Mouse (Mus musculus): ENCODE results near the gene Rgs3.

The Rgs3 gene

DNA sequence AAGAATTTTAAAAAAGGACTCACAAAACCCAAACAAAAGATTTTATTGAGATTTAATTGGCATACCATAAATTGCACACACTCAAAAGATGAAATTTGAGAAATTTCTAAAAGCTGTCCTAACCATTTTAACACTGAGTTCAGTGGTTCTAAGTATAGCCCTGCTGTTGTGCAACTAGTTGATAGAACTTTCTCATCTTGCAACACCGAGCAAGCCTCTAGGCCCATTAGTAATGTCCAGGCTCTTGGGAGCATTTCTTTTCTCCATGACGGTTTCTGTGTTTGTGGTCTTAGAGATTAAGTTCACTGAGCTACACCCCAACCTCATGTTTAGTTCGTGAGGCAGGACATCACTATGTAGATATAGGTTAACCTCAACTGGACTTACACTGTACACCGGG lies 169.5 kb downstream of the Rgs3 start:
- DNase-seq = no peak

DNA sequence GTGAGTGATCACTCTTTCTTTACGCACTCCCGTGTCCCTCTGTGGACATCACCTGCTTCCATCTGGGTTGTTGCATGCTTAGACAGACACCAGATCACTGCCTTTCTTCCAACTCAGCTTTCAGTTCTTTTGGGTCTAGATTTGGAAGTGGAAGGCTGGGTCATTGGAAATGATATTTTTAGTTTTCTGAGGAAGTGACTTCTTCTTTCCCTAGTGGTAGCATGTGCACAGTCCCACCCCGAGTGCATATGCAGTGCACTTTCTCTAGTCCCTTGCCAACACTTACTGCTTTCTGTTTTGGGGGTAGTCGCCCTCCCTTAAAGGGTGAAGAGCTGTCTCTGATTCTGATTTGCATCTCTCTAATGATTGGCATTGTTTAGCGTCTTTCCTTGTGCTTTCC lies 170.3 kb downstream of the Rgs3 start:
- peak; percentile 52 for DNase-seq

DNA sequence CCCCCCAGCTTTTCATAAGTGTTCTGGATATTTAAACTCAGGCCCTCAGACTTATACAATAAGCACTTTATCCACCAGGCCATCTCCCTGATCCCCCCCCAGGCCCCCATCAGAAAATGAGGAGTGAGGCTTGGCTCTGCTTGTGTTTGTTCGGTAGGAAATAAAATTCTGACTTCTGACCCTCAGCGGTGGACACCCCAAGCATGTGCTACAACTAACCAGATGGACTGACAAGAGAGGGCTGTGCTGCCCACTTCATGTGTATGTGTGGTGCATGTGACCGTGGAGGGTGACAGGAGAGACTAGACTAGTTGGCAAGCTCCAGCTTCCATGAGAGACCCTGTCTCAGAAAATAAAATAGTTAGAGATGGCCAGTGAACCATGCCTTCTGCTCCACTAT lies 171.2 kb downstream of the Rgs3 start:
- DNase-seq = no peak

DNA sequence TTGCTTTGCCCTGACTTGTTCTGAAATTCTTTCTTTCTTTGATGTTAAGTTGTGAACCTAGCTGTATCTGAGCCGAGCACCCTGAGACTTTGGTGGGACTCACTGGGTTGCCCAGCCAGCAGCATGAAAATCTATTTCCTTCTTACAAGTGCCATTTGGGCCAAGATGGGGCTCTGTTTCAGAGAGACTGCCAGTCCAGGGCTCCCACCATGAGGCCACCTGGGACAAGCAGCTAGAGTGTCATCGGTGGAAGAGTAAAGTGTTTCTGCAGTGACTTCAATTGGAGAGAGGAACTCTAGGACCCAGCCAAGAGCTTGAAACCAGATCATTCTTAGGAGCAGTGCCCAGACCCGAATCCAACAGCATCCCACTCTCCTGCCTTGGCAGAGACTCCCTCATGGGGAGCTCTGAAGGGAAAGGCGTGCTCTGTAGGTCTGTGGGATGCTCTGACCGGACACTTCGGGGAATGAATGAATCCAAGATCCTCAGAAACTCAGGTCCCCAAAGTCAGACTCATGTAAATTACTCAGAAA lies 171.9 kb downstream of the Rgs3 start:
- no peak for DNase-seq

DNA sequence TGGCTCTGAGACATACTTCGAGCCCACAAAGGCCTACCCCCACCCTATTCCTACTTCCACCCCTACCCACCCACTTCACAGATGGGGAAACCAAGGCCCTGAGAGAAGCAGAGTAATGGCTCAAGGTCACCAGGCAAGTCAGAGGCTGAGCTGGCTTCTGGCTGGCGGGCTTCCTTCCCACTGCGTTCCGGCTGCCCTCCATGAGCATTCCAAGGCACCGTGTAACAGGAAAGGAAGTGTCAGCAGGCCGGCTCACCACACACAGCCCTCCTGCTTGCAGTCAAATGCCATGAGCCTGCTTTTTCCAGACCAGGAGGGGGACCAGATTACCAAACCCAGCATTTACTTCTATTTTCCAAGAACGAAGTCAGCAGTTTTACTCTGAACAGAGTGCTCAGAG lies 172.4 kb downstream of the Rgs3 start:
- DNase-seq = no peak

DNA sequence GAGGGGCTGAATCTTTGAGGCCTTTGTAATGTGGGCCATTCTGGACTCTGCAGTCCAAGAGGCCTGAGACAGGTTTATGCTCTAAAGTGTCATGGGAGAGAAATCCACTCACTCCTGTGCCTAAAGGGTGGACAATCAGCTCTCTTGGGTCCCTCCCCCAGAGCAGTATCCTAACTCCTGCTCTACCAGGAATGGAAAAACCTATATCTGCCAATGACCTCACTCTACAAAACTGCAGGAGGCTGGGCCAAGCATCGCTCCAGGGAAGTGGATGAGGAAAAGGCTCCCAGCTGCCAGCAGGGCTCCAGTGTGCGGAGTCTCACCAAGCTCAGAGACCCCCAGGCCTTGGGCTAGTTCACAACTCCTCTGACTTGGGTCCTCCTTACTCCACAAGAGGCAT lies 173.2 kb downstream of the Rgs3 start:
- DNase-seq = no peak

DNA sequence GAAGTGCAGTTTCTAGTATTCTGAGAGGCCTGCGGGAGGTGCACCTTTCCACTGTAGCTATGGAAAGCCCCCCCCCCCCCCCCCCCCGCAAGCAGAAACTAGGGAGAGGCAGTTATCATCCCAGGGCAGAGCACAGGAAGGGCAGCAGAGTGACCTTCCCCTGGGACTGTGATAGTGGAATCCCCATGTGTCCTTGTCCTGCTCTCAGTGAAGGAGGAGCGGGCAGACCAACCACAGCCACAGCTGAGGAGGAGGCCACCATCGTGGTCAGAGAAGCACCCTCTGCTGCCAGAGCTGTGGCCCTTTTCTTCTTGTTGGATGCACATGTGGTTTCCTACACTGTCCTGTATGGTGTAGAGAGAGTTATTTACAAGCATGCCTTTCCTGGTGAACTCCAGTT lies 174.3 kb downstream of the Rgs3 start:
- DNase-seq = no peak

DNA sequence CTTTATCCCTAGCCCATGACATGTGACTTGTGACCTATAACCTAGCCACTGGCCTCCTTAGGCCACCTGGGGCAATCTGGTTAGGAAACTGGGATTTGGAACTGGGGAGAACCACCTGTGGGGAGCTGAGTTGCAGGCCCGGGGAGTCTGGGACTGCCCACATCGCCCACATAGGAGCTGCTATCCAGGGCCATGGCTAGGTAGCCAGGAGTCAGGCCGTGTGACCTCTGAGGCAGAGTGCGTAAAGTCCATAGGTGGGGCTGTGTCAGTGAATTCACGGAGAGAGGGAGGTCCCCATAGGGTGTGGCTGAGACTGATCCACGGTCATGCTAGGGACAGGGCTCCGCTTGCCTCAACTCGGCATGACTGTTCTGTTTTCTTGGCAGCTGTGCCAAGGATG lies 175.6 kb downstream of the Rgs3 start:
- DNase-seq = no peak

DNA sequence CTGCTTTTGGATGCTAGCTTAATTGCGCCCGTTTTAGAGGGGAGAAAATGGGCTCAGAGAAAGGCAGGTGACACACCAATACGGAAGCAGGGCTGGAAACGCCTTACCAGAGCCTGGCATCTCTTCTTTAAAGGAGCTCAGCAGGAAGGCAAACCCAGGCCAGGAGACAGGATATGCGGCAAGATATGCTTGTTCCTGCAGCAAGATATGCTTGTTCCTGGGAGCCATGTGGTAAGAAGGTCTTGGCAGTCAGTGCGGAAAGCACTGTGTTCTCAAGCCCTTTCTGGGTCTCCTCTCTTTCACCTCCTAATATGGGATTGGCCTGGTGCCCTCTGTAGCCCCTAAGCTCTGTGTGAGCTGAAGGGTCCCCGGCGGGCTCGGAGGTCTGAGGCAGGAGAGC lies 176.2 kb downstream of the Rgs3 start:
- no peak for DNase-seq

DNA sequence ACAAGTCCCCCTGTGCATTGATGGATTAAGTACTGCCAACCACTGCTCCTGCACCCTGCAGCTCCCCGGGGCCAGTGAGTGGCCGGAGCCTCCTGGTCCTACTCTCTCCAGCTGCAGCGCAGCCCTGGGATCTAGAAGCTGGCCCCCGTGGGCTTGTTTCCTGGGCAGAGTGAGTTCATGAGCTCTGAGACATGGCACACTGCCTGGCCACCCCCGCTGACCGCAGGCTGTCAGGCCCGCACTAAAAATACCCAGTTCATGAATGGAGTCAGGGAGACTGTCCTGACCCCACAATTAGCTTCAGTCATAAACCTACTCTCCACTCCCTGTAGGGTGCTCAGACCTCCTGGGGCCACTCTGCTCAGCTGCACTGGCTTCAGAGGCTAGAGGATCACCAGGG lies 176.8 kb downstream of the Rgs3 start:
- DNase-seq = peak; percentile 71

DNA sequence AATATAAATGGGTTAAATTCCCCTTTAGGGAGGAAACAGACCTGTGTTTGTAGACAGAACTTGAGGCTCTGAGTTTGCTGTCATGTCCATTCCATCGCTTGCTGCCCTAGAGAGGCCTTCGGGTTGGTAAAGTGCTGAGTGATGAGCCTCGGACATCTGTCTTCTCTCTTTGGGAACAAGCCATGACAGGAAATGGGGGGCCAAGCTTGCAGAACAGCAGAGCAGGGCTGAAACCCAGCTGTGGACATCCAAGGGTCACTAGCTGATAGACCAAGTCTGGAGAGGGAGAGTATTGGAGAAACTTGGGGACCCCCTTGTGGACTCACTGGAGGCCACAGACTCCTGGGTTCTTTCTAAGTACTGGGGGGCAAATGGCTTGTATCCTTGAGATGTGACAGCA lies 177.3 kb downstream of the Rgs3 start:
- DNase-seq = no peak

DNA sequence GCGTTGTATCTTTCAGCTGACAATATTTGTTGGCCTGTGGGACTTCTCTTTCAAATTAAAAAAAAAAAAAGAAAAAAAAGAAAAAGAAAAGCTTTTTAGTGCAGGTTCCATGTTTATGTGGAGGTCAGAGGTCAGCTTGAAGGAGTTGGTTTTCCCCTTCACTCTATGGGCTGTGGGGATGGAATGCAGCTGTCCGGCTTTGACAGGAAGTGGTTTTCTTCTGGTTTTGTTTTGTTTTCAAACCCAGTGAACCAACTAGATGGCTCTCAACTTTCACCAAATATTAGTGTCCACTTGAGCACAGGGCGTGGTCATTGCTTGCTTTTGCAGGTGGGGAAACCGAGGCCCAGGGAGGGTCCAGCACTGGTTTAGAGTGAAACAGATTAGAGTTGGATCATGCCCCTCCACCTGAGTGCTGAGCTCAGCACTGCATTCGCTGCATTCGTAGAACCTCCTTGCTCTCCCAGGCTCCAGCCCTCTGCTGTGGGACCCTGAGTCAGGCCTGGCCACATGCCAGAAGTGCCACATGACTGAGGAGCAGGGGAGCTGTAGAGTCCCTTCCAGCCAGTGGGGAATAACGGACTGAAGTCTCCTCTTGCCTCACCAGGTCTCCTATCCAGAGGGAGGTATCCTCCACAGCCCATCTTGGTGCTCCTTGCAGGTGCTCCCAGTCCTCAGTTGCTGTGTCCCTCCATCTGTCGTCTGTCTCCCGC lies 178.5 kb downstream of the Rgs3 start:
- no peak for DNase-seq

DNA sequence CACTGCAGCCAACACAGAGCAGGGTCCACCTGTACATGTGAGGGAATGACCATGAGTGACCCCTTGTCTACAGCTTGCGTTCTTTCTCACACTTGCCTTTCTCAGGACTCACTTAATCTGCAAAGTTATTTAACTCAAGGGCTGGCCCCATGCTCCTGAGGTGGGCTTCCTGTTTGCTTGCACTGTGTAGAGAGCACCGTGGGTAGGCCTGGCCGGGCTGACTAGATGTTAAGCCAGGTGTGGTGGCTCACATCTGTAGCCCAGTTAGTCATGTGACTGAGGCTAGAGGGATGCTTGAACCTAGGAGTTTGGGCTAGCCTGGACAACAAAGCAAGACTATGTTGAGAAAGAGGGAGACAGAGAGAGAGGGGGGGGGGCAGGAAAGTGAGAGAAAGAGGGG lies 179.3 kb downstream of the Rgs3 start:
- no peak for DNase-seq

DNA sequence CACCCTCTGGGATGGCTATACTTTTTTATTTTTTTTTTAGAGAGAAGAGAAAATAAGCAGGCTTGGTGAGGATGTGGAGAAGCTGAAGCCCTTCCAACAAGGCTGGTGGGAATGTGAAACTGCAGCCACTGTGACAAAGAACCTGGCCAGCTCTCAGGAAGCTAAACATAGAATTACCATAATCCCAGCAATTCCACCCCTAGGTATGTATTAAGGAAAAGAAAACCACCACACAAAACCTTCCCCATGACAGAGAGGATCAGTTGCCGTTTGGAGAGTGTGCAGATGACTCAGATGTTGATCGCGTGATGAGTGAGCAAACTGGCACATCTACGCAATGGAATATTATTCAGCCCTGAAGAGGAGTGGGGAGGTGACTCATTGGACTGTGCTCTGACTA lies 179.9 kb downstream of the Rgs3 start:
- DNase-seq = no peak

DNA sequence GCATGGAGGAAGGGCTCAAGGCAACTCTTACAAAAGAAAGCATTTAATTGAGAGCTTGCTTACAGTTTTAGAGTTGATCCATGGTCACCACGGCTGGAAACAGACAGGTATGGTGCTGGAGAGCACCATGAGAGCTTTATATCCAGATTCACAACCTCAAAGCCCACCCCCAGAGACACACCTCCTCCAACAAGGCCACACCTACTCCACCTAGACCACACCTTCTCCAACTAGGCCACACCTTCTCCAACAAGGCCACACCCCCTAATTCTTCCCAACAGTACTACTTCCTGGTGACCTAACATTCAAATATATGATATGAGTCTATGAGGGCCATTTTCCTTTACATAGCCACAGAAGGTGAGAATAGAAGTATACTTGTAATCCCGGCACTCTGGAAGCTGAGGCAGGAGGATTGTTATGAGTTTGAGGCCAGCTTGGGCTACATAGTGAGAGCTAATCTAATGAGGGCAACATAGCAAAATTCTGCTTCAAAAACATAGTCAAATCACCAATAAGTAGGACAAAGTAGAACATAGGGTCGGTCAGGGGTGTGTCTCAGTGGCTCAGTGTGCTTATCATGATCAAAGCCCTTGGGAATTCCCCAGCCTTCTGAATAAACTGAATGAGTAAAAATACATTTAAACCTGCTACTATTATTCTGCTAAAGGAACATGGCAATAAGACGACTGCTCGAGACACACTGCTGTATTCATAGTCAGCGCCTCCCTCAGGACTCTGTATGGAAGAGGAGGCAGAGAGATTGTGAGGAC lies 180.8 kb downstream of the Rgs3 start:
- DNase-seq = no peak

DNA sequence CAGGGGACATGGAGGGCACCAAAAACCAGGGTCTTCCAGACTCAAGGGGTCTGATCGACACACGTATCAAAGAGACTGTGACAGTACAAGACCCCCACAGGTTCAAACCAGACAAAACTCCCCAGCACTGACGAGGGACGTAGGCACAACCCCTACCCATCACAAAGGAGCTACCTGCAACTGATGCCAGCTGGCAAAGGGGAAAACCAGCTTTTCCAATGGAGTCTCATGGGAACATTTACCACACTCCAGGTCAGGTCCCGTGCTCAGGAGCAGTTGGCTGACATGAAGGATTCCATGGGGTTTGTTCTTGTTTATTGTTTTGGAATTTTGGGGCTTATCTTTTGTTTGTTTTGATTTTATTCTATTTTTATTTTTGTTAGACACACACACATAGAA lies 181.4 kb downstream of the Rgs3 start:
- no peak for DNase-seq

DNA sequence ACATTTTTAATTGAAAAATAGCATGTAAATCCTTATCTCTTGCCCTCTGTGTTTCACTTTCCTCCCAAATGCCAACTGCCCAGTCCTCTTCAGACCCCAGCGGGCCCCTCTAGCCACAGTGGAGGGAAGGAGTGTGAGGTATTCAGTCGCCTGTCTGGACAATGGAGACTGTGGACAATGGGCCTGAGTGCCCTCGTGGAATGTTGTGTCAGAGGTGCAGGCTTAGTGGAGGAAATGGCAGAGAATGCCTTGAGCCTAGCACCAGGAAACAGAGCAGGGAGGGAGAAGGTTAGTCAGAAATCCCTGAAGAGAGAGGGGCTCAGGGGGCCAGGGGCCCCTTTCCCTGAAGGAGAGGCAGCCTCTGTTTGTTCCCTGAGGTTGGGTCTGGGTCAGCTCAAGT lies 182.0 kb downstream of the Rgs3 start:
- DNase-seq = no peak

DNA sequence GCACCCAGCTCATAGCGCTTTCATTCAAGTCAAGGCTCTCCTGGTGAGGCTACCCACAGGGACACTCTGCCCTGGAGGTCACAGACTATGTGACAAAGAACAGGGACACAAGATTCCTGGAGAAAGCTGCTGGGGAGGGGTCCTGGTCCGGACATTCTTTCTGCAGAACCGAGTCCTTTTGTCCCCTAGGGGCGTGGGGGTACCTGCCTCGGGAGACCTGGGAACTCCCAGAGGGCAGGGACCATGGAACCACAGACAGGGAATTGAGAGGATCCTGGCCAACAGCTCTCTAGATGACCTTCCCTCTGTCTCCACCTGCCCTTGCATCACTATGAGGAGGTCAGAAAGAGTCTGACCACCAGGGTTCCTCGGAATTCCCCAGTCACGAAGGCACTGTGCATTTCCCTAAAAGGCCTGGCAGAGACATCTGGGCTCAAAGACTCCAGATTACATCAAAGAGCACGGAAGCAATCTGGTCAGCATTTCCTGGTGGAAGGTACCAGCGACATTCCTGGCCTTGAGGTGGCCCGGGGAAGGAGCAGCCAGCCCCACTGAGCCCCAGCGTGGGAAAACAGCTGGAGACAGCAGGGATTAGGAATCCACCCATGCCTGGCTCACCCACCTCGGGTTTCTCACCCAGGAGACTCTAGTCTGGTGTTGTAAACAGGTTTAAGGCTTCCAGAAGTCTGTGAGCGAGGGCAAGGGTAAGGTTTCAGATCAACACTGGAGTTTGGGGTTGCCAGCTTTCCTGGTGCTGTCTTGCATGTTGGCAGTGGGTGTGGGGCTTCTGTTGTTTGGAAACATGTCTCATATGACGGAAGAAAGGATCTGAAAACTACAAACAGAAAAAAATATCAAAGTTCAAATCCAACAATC lies 183.5 kb downstream of the Rgs3 start:
- DNase-seq = no peak

DNA sequence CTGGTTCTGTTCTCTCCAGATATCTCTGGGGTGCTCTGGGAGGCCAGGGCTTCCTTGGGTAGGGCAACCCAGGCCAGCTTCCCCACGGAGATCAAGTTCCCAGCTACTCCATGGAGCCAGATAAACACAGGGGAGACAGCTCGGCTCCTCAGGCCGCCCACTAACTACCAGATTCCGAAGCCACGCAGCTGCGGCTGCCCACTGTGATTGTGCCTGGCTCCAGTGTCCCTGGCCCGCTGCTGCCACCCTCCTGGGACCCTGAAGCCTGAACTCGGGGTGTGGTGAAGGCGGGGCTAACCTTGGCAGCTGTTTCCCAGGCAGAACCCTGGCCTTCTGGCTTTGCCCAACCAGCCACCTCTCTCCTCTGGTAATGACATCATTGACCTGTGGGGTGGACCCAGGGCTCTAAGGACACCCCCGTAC lies 184.9 kb downstream of the Rgs3 start:
- no peak for DNase-seq

DNA sequence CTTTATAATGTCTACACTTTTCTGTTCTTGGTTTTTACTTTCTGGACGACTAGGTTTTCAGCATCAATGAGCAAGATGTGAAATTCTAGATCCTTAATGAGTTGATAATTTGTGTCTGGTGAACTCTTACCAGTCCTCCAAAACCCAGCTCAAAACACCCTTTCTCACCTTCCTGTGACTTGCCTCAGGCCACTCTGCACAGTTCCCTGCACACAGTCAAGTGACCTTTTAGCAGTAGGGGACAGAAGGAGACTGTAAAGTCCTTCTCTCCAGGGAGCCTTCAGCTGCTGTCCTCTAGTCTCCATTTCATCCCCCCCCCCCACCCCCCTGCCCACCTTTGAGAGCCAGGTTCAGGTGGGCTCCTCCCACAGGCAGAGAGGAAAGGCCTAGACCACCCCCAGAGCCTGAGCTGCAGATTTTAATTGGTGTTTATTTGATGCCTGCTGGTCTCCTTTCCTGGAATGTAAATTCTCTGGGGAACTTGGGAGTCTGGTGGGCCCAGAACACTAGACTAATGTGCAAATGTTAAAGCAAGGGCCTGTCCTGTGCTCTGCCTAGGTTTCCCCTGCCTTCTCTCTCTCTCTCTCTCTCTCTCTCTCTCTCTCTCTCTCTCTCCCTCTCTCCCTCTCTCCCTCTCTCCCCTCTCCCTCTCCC lies 185.5 kb downstream of the Rgs3 start:
- no peak for DNase-seq
